Mouse (Mus musculus) MEL (cell line): ENCODE measurements around the gene Nipal4.

ENCODE experiments used
- CTCF ChIP-seq, 3 experiments: IDR thresholded peaks in 2 of 3; conservative IDR thresholded peaks in 1 of 3; 2 replicates each; pipeline ENCODE4 v1.5.1; 2011 to 2012; ENCODE audit warnings: low read length in 3 of 3, low read depth in 2 of 3, mild to moderate bottlenecking in 2 of 3, improper control_type of control experiment in 1 of 3, inconsistent platforms in 1 of 3, mixed read lengths in 1 of 3, moderate library complexity in 1 of 3; ENCODE audit not compliant: control insufficient read depth in 1 of 3, insufficient read depth in 1 of 3, poor library complexity in 1 of 3, severe bottlenecking in 1 of 3
- EP300 ChIP-seq, 2 experiments: IDR thresholded peaks; 2 replicates each; pipeline ENCODE4 v1.6.1; 2011; ENCODE audit warnings: improper control_type of control experiment in 2 of 2, low read length in 2 of 2, low read depth in 1 of 2, mild to moderate bottlenecking in 1 of 2
- GATA1 ChIP-seq: IDR thresholded peaks from 2 replicates; pipeline ENCODE4 v1.6.1; 2011; ENCODE audit warnings: low read depth, low read length, improper control_type of control experiment
- HCFC1 ChIP-seq: IDR thresholded peaks from 2 replicates; pipeline ENCODE4 v1.6.1; 2012; ENCODE audit warnings: low read depth, mild to moderate bottlenecking, inconsistent platforms, low read length, improper control_type of control experiment, moderate library complexity
- MAX ChIP-seq: IDR thresholded peaks from 2 replicates; pipeline ENCODE4 v1.6.1; 2011; ENCODE audit warnings: low read length, improper control_type of control experiment
- MYC ChIP-seq: IDR thresholded peaks from 2 replicates; pipeline ENCODE4 v1.6.1; 2011; ENCODE audit warnings: low read depth, mild to moderate bottlenecking, low read length, improper control_type of control experiment, moderate library complexity
- NELFE ChIP-seq: IDR thresholded peaks from 2 replicates; pipeline ENCODE4 v1.6.1; 2011; ENCODE audit warnings: low read depth, low read length, improper control_type of control experiment
- POLR2A ChIP-seq, 2 experiments: IDR thresholded peaks; 2 replicates each; pipeline ENCODE4 v1.6.1; 2011 to 2012; ENCODE audit warnings: low read length in 2 of 2, mild to moderate bottlenecking in 2 of 2, control low read depth in 1 of 2, improper control_type of control experiment in 1 of 2, low read depth in 1 of 2, moderate library complexity in 1 of 2; ENCODE audit not compliant: control insufficient read depth in 1 of 2, insufficient read depth in 1 of 2, poor library complexity in 1 of 2
- POLR2AphosphoS5 ChIP-seq: IDR thresholded peaks from 2 replicates; pipeline ENCODE4 v1.6.1; 2012; ENCODE audit warnings: low read depth, borderline replicate concordance, mild to moderate bottlenecking, inconsistent platforms, low read length, moderate library complexity, mixed read lengths
- USF1 ChIP-seq: IDR thresholded peaks from 2 replicates; pipeline ENCODE4 v1.6.1; 2014; ENCODE audit warnings: low read depth, mild to moderate bottlenecking, inconsistent platforms, low read length, improper control_type of control experiment, moderate library complexity

- TF ChIP-seq CTCF (IDR thresholded peaks at IDR 0.05 in 2 of 3, conservative IDR thresholded peaks at IDR 0.05 in 1 of 3; ENCODE audit: control insufficient read depth in 1 of 3, insufficient read depth in 1 of 3, low read depth in 2 of 3, low read length in 3 of 3, poor library complexity in 1 of 3, severe bottlenecking in 1 of 3) (no peak), MAX (no peak), NELFE (no peak), USF1 (no peak), MYC (no peak), EP300 (IDR thresholded peaks at IDR 0.05; ENCODE audit: low read depth in 1 of 2, low read length in 2 of 2) (no peak), POLR2A (IDR thresholded peaks at IDR 0.05; ENCODE audit: control insufficient read depth in 1 of 2, insufficient read depth in 1 of 2, low read depth in 1 of 2, low read length in 2 of 2, poor library complexity in 1 of 2) (no peak), GATA1 (no peak), HCFC1 (no peak), POLR2AphosphoS5 (no peak)
Measured at GRCm38 (mm10) chr11:46184946-46185345, 18.6 kb upstream of the Nipal4 start.
